In genomic region chr1:172027010-172027808, GRCm38 (mm10) we compare ENCODE assay signal across 1 mouse cellular context.
TF ChIP-seq lines count a peak whose summit lies in the region.

No protein-coding gene starts in this region.

TF ChIP-seq in myocyte, 11 proteins besides CTCF, POLR2A, EP300 and RAD21 (continued from another document):
- TF ChIP-seq REST (IDR thresholded peaks at IDR 0.05; ENCODE audit: insufficient read depth, insufficient read length) (no peak), USF1 (IDR thresholded peaks at IDR 0.05; ENCODE audit: low read depth) (no peak), CEBPB (IDR thresholded peaks at IDR 0.05; ENCODE audit: insufficient read depth, poor library complexity, severe bottlenecking) (no peak), SRF (IDR thresholded peaks at IDR 0.05; ENCODE audit: control insufficient read depth, insufficient read length, low read depth) (no peak)
TF ChIP-seq in myocyte: peak in this region for 3.
